In genomic region chr9:46272677-46273454, GRCm38 (mm10) we compare ENCODE assay signal across 8 mouse cellular contexts. TPM values are rescaled to one million over a fixed set of nuclear protein-coding genes. Genes with fewer than 3 reads are reported as not detected.
DNase-seq lines count a peak whose midpoint lies in the region; ATAC-seq lines count a peak whose summit lies in the region.

TSS of gene Zpr1 (plus strand) at chr9:46273064.

- 5% methylated on average over 45 of the region's 45 CpGs for WGBS in hindbrain, embryonic 12.5 days

- H3K9me3 ChIP-seq in hindbrain, embryonic 12.5 days (replicated peaks): no peaks in the 10 kb centered on the region

- H3K27me3 ChIP-seq in hindbrain, embryonic 12.5 days: peaks cover 25% of the 10 kb centered on the region

- peaks cover 29% of the 10 kb centered on the region for H3K36me3 ChIP-seq in hindbrain, embryonic 12.5 days

- DNase-seq in NIH3T3 (ENCODE audit: low read depth): peak; percentile 89
- DNase-seq in cerebellum, postnatal 10 days: peak; percentile 89 to 91
- DNase-seq in frontal cortex, postnatal 10 days (ENCODE audit: low spot score in 2 of 2): peak; percentile 82 to 88
- peak; percentile 78 to 92 for DNase-seq in layer of hippocampus, postnatal 14 days (ENCODE audit: low spot score in 2 of 2)
- peak; percentile 86 for DNase-seq in lung, postnatal 14 days
- peak; percentile 79 for DNase-seq in retina, adult 2 months (ENCODE audit: low read depth, low spot score)
- DNase-seq in thymus, postnatal 36 days: peak; percentile 86 to 90

- peak within 1 kb of the TSS; percentile 5 for H3K27ac ChIP-seq in hindbrain, embryonic 12.5 days

- peaks cover 15% of the 10 kb centered on the region for H3K4me1 ChIP-seq in hindbrain, embryonic 12.5 days

- peak; percentile 93 for ATAC-seq in hindbrain, embryonic 12.5 days (ENCODE audit: low FRiP score)

- peak within 1 kb of the TSS; percentile 78 for H3K9ac ChIP-seq in hindbrain, embryonic 12.5 days

- H3K4me2 ChIP-seq in hindbrain, embryonic 12.5 days (replicated peaks): peak within 1 kb of the TSS; percentile 99

- peak within 1 kb of the TSS; percentile 91 for H3K4me3 ChIP-seq in hindbrain, embryonic 12.5 days

RNA-seq across cellular contexts. Expression of gene Zpr1, which starts in this region (rescaled TPM):
- polyA plus RNA-seq in hindbrain, embryonic 12.5 days (2016; fragmentation: Nextera tagmentation; extraction: Ambion mirVana): 55.0 and 59.8 TPM in 2 replicates
- 10 to 100 TPM; 33.3 to 36.2 TPM for total RNA-seq in layer of hippocampus, postnatal 14 days (2021)

Comparison
In these comparisons a context has a peak if more than half of its experiments do, and no peak if none do; other contexts are left out.
1. Peak in every context shown above with its lines: DNase-seq, ATAC-seq, H3K4me3 ChIP-seq and H3K27ac ChIP-seq.